In genomic region chr11:118671216-118671615, GRCm38 (mm10) we compare ENCODE assay signal across 22 mouse cellular contexts.
A peak's percentile ranks its signal among the peaks of the same experiment; 100 is the strongest.
DNase-seq lines count a peak whose midpoint lies in the region; ATAC-seq and TF ChIP-seq lines count a peak whose summit lies in the region.
"Had no signal": no experiment of that assay in that cellular context is flagged by ENCODE, and none has a peak within 500 bp of the region (broad histone marks: within the 10 kb centered on the region; RNA-seq: fewer than 3 reads in every experiment).

No protein-coding gene starts in this region.

- H3K4me1 ChIP-seq in hindbrain, embryonic 13.5 days (replicated peaks), result peaks cover 50% of the 10 kb centered on the region
- peaks cover 34% of the 10 kb centered on the region for H3K4me1 ChIP-seq in hindbrain, embryonic 14.5 days (replicated peaks; ENCODE audit: control insufficient read depth, insufficient read depth, low read length)
- no peaks in the 10 kb centered on the region for H3K4me1 ChIP-seq in kidney, adult 2 months (ENCODE audit: control insufficient read depth, insufficient read depth, low read length)
- H3K4me1 ChIP-seq in kidney, embryonic 15.5 days, result no peaks in the 10 kb centered on the region
- no peaks in the 10 kb centered on the region; the same call in 1 of the 2 replicates for H3K4me1 ChIP-seq in liver, adult 2 months (ENCODE audit: control insufficient read depth, insufficient read depth, low read length)
- H3K4me1 ChIP-seq in liver, embryonic 11.5 days (replicated peaks; ENCODE audit: control insufficient read depth, insufficient read depth, low read length), result no peaks in the 10 kb centered on the region

- no peaks in the 10 kb centered on the region for H3K36me3 ChIP-seq in hindbrain, embryonic 13.5 days
- H3K36me3 ChIP-seq in hindbrain, embryonic 14.5 days (replicated peaks; ENCODE audit: control insufficient read depth, insufficient read depth), result no peaks in the 10 kb centered on the region
- H3K36me3 ChIP-seq in kidney, adult 2 months (ENCODE audit: control insufficient read depth, insufficient read depth, low read length), result no peaks in the 10 kb centered on the region
- H3K36me3 ChIP-seq in kidney, embryonic 15.5 days, result no peaks in the 10 kb centered on the region
- no peaks in the 10 kb centered on the region for H3K36me3 ChIP-seq in liver, adult 2 months (ENCODE audit: control insufficient read depth, insufficient read depth, low read length)
- H3K36me3 ChIP-seq in liver, embryonic 11.5 days (ENCODE audit: control insufficient read depth, insufficient read depth, low read length), result no peaks in the 10 kb centered on the region
- H3K36me3 ChIP-seq: forebrain, embryonic 10.5 days; G1E; hindbrain, embryonic 15.5 days had no signal

- no peaks in the 10 kb centered on the region for H3K27me3 ChIP-seq in hindbrain, embryonic 13.5 days
- no peaks in the 10 kb centered on the region for H3K27me3 ChIP-seq in hindbrain, embryonic 14.5 days (ENCODE audit: control insufficient read depth, insufficient read depth, low read length)
- no peaks in the 10 kb centered on the region for H3K27me3 ChIP-seq in kidney, adult 2 months (replicated peaks; ENCODE audit: control insufficient read depth, insufficient read depth, low read length)
- H3K27me3 ChIP-seq in kidney, embryonic 15.5 days, result no peaks in the 10 kb centered on the region
- no peaks in the 10 kb centered on the region for H3K27me3 ChIP-seq in liver, adult 2 months (ENCODE audit: control insufficient read depth, insufficient read depth, low read length)
- no peaks in the 10 kb centered on the region for H3K27me3 ChIP-seq in liver, embryonic 11.5 days (replicated peaks; ENCODE audit: control insufficient read depth, insufficient read depth, low read length)
- H3K27me3 ChIP-seq: forebrain, embryonic 13.5 days; hindbrain, embryonic 15.5 days had no signal

- TF ChIP-seq POLR2A in kidney, adult 2 months (IDR thresholded peaks at IDR 0.05; ENCODE audit: low read depth, low read length), result no peak
- TF ChIP-seq POLR2A in liver, adult 2 months (IDR thresholded peaks at IDR 0.05; ENCODE audit: extremely low read depth, insufficient read depth, low read length), result no peak

- H3K9me3 ChIP-seq in hindbrain, embryonic 13.5 days, result no peaks in the 10 kb centered on the region
- H3K9me3 ChIP-seq in hindbrain, embryonic 14.5 days (ENCODE audit: control insufficient read depth, low read length), result no peaks in the 10 kb centered on the region
- no peaks in the 10 kb centered on the region for H3K9me3 ChIP-seq in kidney, embryonic 15.5 days (replicated peaks)
- no peaks in the 10 kb centered on the region for H3K9me3 ChIP-seq in liver, embryonic 11.5 days (ENCODE audit: control insufficient read depth, low read length)
- H3K9me3 ChIP-seq: forebrain, embryonic 10.5 days; forebrain, embryonic 13.5 days; hindbrain, embryonic 15.5 days had no signal

- DNase-seq in hindbrain, embryonic 14.5 days (ENCODE audit: low spot score), result no peak
- DNase-seq in kidney, adult 2 months, result peak; percentile 67
- DNase-seq in liver, adult 2 months (ENCODE audit: extremely low read depth, low read depth, low spot score), result peak; percentile 4
- DNase-seq in liver, embryonic 11.5 days (ENCODE audit: low spot score), result no peak
- DNase-seq in kidney, postnatal 36 days, result peak; percentile 37 to 66
- DNase-seq: adrenal gland, postnatal 10 days; adrenal gland, postnatal 36 days; B cell, adult 2 months; cerebellum, adult 18-20 months; cerebellum, adult 9-10 months; cerebellum, postnatal 14 days; gastrocnemius, postnatal 14 days; heart, adult 11 months had no signal

- no peak for TF ChIP-seq CTCF in kidney, adult 2 months (conservative IDR thresholded peaks at IDR 0.05; ENCODE audit: insufficient read depth, insufficient read length, low read depth, low read length)
- TF ChIP-seq CTCF in liver, adult 2 months (IDR thresholded peaks at IDR 0.05; ENCODE audit: low read depth, low read length), result no peak

- ATAC-seq in hindbrain, embryonic 13.5 days (ENCODE audit: low FRiP score), result no peak
- no peak for ATAC-seq in hindbrain, embryonic 14.5 days (ENCODE audit: low FRiP score)
- ATAC-seq in kidney, embryonic 15.5 days (replicated peaks; ENCODE audit: low FRiP score), result no peak
- ATAC-seq in liver, embryonic 11.5 days (replicated peaks; ENCODE audit: low FRiP score), result no peak
- ATAC-seq: forebrain, embryonic 13.5 days; forebrain, embryonic 16.5 days; Patski had no signal

- H3K9ac ChIP-seq in hindbrain, embryonic 13.5 days, result no peak overlapping the region
- no peak overlapping the region for H3K9ac ChIP-seq in hindbrain, embryonic 14.5 days
- no peak overlapping the region for H3K9ac ChIP-seq in kidney, embryonic 15.5 days
- H3K9ac ChIP-seq in liver, adult 2 months (ENCODE audit: low read depth, low read length), result no peak overlapping the region
- H3K9ac ChIP-seq in liver, embryonic 11.5 days (ENCODE audit: low read depth, low read length), result no peak overlapping the region
- H3K9ac ChIP-seq: forebrain, embryonic 13.5 days; hindbrain, embryonic 15.5 days had no signal

- no peak overlapping the region for H3K4me3 ChIP-seq in hindbrain, embryonic 13.5 days
- no peak overlapping the region for H3K4me3 ChIP-seq in hindbrain, embryonic 14.5 days (replicated peaks; ENCODE audit: low read length)
- no peak overlapping the region for H3K4me3 ChIP-seq in kidney, adult 2 months (ENCODE audit: insufficient read depth, low read depth, low read length)
- H3K4me3 ChIP-seq in kidney, embryonic 15.5 days (replicated peaks), result no peak overlapping the region
- H3K4me3 ChIP-seq in liver, adult 2 months (ENCODE audit: insufficient read depth, low read depth, low read length), result no peak overlapping the region
- H3K4me3 ChIP-seq in liver, embryonic 11.5 days (ENCODE audit: low read depth, low read length), result no peak overlapping the region
- H3K4me3 ChIP-seq: forebrain, embryonic 10.5 days; forebrain, embryonic 13.5 days; hindbrain, embryonic 15.5 days had no signal

- 71% methylated on average over 6 of the region's 6 CpGs for WGBS in hindbrain, embryonic 13.5 days
- 67% methylated on average over 6 of the region's 6 CpGs for WGBS in hindbrain, embryonic 14.5 days
- WGBS in kidney, adult 2 months, result 69% methylated on average over 6 of the region's 6 CpGs
- 84% methylated on average over 6 of the region's 6 CpGs for WGBS in kidney, embryonic 15.5 days
- 60% methylated on average over 6 of the region's 6 CpGs for WGBS in liver, adult 2 months
- WGBS in liver, embryonic 11.5 days, result 80% methylated on average over 6 of the region's 6 CpGs

- H3K79me2 ChIP-seq in liver, adult 2 months (ENCODE audit: control insufficient read depth, insufficient read depth, low read length), result no peaks in the 10 kb centered on the region

- peak overlapping the region; percentile 37; the same call in 1 of the 2 replicates for H3K27ac ChIP-seq in hindbrain, embryonic 13.5 days
- H3K27ac ChIP-seq in hindbrain, embryonic 14.5 days, result no peak overlapping the region
- no peak overlapping the region for H3K27ac ChIP-seq in kidney, adult 2 months (ENCODE audit: insufficient read depth, low read depth, low read length)
- H3K27ac ChIP-seq in kidney, embryonic 15.5 days, result no peak overlapping the region
- no peak overlapping the region for H3K27ac ChIP-seq in liver, adult 2 months (replicated peaks; ENCODE audit: insufficient read depth, low read depth, low read length)
- no peak overlapping the region for H3K27ac ChIP-seq in liver, embryonic 11.5 days (ENCODE audit: low read depth, low read length)
- H3K27ac ChIP-seq: forebrain, embryonic 10.5 days; forebrain, embryonic 13.5 days; hindbrain, embryonic 15.5 days had no signal

- H3K4me2 ChIP-seq in hindbrain, embryonic 13.5 days, result no peak overlapping the region
- H3K4me2 ChIP-seq in hindbrain, embryonic 14.5 days (replicated peaks), result no peak overlapping the region
- no peak overlapping the region for H3K4me2 ChIP-seq in kidney, embryonic 15.5 days
- no peak overlapping the region for H3K4me2 ChIP-seq in liver, embryonic 11.5 days
- H3K4me2 ChIP-seq: forebrain, embryonic 13.5 days; heart, embryonic 11.5 days; hindbrain, embryonic 15.5 days had no signal

Comparison
In these comparisons a context has a peak if more than half of its experiments do, and no peak if none do; other contexts are left out.
1. DNase-seq: peak in kidney, adult 2 months (single experiment), liver, adult 2 months (single experiment) and kidney, postnatal 36 days (2 of 2); none in hindbrain, embryonic 14.5 days (single experiment) and liver, embryonic 11.5 days (single experiment).